Mouse (Mus musculus) splenic B cell, adult 2 months (primary cell): ENCODE data around the gene Plaur.
"Not testable (repeated sequence)": the region's sequence is repeated elsewhere in the genome, so short reads cannot be mapped to it uniquely, and the experiment has no call there.

Source experiments
- DNase-seq: peaks from one replicate; pipeline ENCODE4 v3.0.0-alpha.2; 2011; ENCODE audit warnings: low read depth, low spot score
- H3K27me3 ChIP-seq: 2 replicates; pipeline ENCODE4 v1.6.1; 2012; ENCODE audit warnings: mild to moderate bottlenecking, low read length, moderate library complexity, mixed read lengths; ENCODE audit not compliant: control insufficient read depth, poor library complexity, insufficient read depth, severe bottlenecking
- H3K36me3 ChIP-seq: 2 replicates; pipeline ENCODE4 v1.6.1; 2012; ENCODE audit warnings: mild to moderate bottlenecking, low read length, moderate library complexity, mixed read lengths; ENCODE audit not compliant: control insufficient read depth, poor library complexity, insufficient read depth, severe bottlenecking

Plaur gene

DNA sequence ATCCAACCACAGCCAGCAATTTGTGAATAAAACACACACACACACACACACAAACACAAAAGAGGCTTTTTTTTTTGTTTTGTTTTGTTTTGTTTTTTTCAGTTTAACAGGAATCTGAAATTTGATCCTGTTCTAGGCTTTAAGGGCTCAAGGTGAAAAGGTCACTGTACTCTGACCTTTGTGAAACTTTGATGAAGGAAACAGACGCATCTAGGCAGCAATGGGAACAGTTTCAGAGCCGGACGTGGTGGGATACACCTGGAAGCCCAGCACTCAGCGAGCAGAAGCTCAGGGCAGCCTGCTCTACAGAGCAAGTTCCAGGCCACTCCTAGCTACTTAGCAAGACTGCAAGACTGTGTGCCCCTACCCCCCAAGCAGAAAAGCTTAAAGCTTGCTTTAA lies 42.6 kb downstream of the Plaur start:
- H3K36me3 ChIP-seq = no peaks in the 10 kb centered on the region
- H3K27me3 ChIP-seq = peaks cover 2% of the 10 kb centered on the region; the same call in 1 of the 2 replicates
- no peak for DNase-seq

DNA sequence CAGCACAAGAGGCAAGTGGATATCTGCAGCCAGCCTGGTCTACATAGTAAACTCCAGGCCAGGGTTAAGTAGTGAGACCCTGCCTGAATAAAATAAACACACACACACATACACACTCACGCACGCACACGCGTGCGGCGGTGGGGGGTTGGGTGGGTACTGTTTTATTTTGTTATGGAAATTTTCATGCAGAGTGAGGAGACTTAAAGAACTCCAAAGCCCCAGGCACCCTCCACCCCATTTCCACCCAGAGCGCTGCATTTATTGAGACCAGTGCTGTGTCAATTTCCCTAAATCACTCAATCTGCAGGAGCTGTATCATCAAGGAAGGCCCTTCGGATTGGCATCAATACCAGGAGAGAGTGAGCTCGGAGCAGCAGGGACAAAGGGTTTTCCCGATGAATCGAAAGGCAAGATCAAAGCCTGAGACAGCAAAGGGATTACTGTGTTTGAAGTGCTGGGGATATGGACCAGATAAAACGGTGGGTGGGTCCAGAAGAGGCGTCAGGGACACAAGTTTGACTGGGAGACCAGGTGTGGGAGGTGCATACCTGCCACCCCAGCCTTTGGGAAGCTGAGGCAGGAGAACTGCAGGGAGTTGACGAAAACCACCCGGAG lies 43.3 kb downstream of the Plaur start:
- Histone ChIP-seq H3K36me3 (no peaks in the 10 kb centered on the region), H3K27me3 (peaks cover 2% of the 10 kb centered on the region; the same call in 1 of the 2 replicates)
- no peak for DNase-seq

DNA sequence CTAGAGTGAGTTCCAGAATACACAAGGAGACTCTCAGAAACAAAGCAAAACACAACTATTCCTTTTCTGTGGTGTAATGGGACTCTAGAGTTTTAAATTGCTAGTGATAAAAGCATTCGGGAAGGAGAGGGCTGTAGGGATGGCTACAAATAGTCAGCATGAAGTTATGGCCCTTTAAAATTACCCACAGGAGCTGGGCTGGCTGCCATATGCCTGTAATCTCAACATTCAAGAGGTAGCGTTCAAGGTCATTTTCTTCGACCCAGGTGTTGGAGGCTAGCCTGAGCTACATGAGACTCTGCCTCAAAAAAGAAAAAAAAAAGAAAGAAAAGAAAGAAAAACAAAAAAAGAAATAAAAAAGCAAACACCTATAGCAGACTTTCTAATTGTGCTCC lies 43.8 kb downstream of the Plaur start:
- no peak for DNase-seq

DNA sequence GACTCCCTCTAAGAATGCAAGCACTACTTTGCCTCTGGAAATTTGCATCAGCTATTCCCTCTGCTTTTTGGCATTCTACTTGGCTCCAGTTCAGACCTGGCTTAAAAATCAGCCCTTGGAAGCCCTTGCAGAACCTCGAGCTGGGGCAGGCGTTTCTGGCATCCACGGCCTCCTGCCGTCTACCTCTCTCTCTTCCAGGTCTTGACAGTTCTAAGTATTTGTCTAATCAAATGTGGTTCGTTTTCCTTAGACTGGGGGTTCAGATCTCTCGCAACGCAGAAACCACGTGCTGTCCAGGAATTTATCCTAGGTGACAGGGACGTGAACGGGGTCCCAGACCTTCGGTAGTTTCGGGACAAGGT lies 44.2 kb downstream of the Plaur start:
- no peak for DNase-seq
- H3K36me3 ChIP-seq = no peaks in the 10 kb centered on the region
- peaks cover 2% of the 10 kb centered on the region; the same call in 1 of the 2 replicates for H3K27me3 ChIP-seq

More for the DNA sequence above, 43.8 kb downstream of the Plaur start:
- Histone ChIP-seq H3K27me3 (peaks cover 2% of the 10 kb centered on the region; the same call in 1 of the 2 replicates), H3K36me3 (no peaks in the 10 kb centered on the region)

DNA sequence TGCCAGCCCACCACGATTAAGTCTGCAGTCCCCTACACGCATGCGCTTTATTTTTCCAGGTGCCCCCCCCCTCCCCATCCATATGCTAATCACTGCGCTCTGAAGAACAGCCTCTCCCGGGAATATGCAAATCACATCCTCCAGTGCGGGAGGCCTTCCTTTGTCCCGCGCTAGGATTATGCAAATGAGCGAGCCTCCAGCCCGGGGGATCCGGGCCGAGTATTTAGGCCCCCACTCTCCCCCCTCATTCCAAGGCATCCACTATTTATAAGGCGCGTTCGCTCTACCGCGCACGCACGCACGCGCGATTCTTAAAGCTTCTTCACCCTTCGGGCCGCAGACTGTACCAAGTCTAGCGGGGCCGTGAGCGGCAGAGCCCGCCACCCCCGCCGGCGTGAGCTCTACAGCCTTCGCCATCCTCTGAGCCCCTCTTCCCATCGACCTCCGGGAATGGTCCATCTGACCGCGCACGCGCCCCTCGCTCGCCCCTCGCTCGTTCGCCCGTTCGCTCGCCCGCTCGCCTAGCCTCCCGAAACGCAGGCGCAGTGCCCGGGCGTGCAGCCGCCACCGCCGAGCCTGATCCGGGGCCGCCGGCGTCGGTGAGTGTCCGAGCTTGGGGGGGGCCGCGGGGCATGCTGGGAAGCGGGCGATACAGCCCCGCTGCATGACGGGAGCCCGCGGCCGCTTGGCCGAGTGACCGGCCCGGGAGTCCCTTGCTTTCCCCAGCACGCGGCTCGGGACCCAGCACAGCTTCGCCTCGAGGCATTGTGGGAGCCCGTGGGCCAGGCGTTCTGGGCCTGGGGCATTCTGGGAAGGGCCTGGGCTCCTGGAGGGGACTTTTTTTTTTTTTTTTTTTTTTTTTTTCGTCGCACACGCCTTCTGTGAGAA lies 44.8 kb downstream of the Plaur start, which contains the start of gene Zfp428:
Gene Zfp428, plus strand, starts transcription at position 169 of the 888 bp plus-strand sequence.
- Histone ChIP-seq H3K27me3 (peaks cover 2% of the 10 kb centered on the region; the same call in 1 of the 2 replicates), H3K36me3 (no peaks in the 10 kb centered on the region)
- DNase-seq = peak; percentile 63

DNA sequence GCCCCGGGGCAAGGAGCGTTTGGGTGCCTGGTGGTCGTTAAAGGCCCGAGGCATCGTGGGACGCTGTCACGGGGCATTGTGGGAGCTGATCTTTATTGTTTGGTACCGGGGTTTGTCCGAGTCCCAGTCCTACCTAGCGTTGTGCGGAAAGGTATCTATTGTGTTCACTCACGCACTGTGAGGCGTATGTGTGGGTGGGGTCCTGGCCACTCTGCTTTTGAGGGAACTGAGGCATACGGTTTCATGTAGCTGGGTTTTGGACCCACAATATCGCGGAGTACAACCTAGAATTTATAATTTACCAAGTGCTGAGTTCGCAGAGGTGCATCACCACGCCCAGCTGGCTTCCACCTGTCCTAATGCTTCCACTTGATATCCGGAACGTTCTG lies 45.4 kb downstream of the Plaur start:
- peak; percentile 15 for DNase-seq
- peaks cover 2% of the 10 kb centered on the region; the same call in 1 of the 2 replicates for H3K27me3 ChIP-seq
- H3K36me3 ChIP-seq = no peaks in the 10 kb centered on the region

DNA sequence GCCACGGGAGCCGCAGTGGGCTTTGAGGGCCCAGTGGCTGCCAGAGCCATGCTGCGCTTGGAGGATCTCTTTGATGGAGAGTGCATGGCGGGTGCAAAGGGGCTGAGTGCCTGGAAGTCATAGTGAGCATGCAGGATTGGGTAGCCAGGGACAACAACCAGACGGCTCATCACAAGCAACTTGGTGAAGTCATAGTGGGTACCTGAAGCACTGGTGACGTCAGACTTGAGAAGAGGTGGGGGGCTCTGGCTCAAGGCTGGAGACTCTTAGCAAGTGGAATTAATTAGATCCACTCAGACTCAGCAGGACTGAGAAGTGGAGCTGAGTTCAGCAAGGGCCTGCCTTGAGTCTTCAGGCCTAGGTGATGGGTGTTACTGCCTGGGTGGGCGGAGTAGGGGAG lies 50.1 kb downstream of the Plaur start, which contains the start of gene AC161166.1:
Gene AC161166.1, minus strand, starts transcription at position 101 of the 400 bp plus-strand sequence.
- H3K36me3 ChIP-seq = no peaks in the 10 kb centered on the region
- no peaks in the 10 kb centered on the region for H3K27me3 ChIP-seq
- DNase-seq = no peak

DNA sequence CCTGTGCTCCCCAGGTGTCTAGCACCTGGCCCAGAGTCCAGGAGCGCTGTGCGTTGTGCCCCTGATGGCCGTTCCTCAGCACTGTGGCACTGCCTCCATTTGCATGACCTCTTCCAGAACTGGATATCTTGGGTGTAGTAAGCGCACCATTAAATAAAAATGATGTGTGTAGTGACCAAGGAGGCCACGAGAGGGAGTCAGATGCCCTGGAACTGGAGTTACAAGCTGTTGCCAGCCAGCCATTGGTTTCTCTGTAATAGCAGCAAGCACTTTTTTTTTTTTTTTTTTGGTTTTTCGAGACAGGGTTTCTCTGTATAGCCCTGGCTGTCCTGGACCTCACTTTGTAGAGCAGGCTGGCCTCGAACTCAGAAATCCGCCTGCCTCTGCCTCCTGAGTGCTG lies 54.0 kb downstream of the Plaur start:
- not testable (repeated sequence) for H3K27me3 ChIP-seq
- DNase-seq = peak; percentile 26

DNA sequence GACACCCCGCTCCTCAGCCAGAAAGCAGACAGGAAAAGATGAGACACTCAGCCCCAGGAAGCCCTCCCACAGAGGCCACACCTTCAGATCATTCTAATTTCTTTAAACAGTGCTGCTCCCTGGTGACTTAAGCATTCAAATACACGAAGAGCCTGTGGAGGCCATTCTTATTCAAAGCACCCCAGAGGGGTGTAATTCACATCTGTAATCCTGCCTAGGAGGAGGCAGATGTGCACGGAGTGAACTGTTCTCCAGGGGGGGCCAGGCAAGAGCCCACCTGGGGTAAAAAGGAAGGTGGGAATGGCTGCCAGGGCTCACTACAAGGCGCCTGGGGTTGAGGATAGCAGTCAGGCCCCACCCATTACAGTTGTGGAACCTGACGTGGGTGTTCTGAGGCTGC lies 54.8 kb downstream of the Plaur start:
- Histone ChIP-seq H3K36me3 (no peaks in the 10 kb centered on the region), H3K27me3 (no peaks in the 10 kb centered on the region)
- no peak for DNase-seq

More for the DNA sequence above, 54.0 kb downstream of the Plaur start:
- not testable (repeated sequence) for H3K36me3 ChIP-seq

DNA sequence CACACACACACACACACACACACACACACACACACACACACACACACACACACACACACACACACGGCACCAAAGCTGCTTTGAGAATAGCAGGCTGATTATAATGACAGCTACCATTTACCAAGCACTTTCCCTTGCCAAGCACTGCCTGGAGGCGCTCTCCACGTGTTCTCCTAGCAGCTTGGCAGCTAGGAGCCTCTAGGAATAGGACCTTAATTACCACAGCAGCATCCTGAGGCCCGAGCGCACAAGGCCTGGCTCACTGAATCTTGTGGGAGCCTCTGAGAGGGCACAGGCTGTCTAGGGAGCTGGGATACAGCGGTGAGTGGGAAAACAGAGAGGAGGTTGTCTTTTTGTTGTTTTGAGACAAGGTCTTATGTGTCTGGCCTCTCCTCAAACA lies 55.4 kb downstream of the Plaur start:
- no peak for DNase-seq
- Histone ChIP-seq H3K36me3 (no peaks in the 10 kb centered on the region), H3K27me3 (no peaks in the 10 kb centered on the region)

DNA sequence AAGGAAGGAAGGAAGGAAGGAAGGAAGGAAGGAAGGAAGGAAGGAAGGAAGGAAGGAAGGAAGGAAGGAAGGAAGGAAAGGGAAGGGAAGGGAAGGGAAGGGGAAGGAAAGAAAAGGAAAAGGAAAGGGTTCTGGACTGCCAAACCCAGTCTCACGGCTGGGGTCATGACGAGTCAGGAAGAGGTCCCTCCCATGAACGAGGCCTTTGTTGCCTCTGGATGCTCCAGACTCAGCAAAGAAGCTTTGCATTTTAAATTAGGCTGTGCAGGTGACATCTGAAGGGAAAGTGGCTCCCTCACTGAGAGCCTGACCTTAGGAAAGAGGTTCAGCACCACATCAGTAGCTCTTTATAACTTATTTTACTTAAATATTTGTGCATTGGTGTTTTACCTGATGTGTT lies 56.8 kb downstream of the Plaur start:
- H3K27me3 ChIP-seq = no peaks in the 10 kb centered on the region
- no peak for DNase-seq
- H3K36me3 ChIP-seq = no peaks in the 10 kb centered on the region

DNA sequence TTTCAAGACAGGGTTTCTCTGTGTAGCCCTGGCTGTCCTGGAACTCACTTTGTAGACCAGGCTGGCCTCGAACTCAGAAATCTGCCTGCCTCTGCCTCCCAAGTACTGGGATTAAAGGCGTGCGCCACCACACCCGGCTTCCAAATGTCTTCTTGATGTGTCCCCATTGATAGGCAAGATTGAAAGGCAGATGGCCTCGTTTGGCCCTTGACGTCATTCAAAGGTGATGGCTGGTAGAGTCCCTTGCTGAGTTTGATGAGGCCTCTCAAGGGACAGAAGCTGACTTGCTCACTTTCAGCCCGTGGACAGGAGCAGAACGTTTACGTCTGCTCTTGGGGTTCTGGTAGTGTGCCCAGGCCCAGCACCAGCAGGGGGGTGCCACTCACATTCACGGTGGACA lies 57.8 kb downstream of the Plaur start:
- not testable (repeated sequence) for H3K36me3 ChIP-seq, H3K27me3 ChIP-seq, DNase-seq

DNA sequence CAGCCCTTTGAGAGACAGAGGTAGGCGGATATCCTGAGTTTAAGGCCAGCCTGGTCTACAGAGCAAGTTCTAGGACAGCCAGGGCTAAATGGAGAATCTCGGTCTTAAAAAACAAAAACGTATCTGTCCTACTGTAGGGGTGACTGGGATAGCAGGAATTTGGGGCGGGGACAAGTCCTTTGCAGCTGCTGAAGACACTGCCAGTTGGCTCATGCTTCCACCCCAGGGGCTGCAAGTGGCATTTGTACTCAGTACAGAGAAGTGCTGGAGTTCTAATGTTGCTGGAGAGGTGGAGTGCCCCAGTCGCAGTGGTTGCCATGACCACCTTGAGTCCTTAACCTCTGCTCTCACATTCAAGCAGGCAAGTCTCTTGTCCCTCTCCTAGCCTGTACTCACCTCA lies 60.5 kb downstream of the Plaur start:
- H3K36me3 ChIP-seq = no peaks in the 10 kb centered on the region
- no peaks in the 10 kb centered on the region for H3K27me3 ChIP-seq
- no peak for DNase-seq

DNA sequence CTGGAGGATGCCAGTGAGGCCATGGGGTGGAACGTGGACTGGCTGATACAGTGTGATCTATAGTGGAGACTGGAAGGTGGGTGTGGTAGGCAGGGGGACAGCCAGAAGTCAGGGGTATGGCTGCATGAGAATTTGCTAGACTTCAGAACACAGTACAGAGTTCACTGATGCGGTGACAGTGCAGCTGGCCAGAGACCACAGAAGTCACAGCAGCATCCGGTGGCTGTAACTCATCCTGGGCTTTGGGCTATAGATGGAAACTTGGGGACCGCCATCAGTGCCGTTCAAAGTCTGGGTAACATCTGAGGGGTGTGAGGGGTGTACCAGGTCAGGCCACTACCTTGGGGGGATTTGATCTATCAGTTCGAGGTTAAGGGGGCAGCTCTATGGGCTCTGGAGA lies 61.4 kb downstream of the Plaur start:
- Histone ChIP-seq H3K36me3 (no peaks in the 10 kb centered on the region), H3K27me3 (no peaks in the 10 kb centered on the region)
- DNase-seq = no peak

DNA sequence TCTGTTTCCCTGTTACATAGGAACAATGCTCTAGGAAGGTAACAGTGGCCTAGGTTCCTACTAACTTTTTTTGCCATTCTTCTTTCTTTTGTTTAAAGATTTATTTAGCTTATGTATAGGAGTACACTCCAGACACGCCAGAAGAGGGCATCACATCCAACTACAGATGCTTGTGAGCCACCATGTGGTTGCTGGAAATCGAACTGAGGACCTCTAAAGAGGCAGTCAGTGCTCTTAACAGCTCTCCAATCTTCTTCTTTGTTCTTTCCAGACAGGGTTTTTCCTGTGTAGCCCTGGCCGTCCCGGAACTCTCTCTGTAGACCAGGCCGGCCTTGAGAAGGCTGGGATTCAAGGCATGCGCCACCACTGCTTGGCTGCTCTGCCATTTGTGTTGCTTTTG lies 62.7 kb downstream of the Plaur start:
- peak; percentile 36 for DNase-seq
- no peaks in the 10 kb centered on the region for H3K27me3 ChIP-seq
- no peaks in the 10 kb centered on the region for H3K36me3 ChIP-seq
